Mouse (Mus musculus): ENCODE measurements at regions not wholly inside any gene's neighbourhood (a gene's known extent, or its start where the extent isn't known, plus 50 kb on each side); places are given as distances from the start of the nearest gene placed in this dataset.

GRCm38 (mm10) chr12:93173744-93174143, 1324.8 kb upstream of the Sel1l start:
- TF ChIP-seq CTCF (IDR thresholded peaks at IDR 0.05; ENCODE audit: borderline replicate concordance, insufficient read depth, low read length) (no peak), POLR2A (IDR thresholded peaks at IDR 0.05; ENCODE audit: low read depth, low read length) (no peak)
- no peak overlapping the region for H3K27ac ChIP-seq (ENCODE audit: insufficient read depth, low read length)
- no peak overlapping the region for H3K4me3 ChIP-seq (ENCODE audit: insufficient read depth, low read length)
- H3K4me1 ChIP-seq (ENCODE audit: control insufficient read depth, insufficient read depth, low read length): no peaks in the 10 kb centered on the region

GRCm38 (mm10) chr12:93160252-93160651, 1311.3 kb upstream of the Sel1l start:
- Histone ChIP-seq H3K27ac (ENCODE audit: insufficient read depth, low read length) (no peak overlapping the region), H3K4me3 (ENCODE audit: insufficient read depth, low read length) (no peak overlapping the region), H3K4me1 (ENCODE audit: control insufficient read depth, insufficient read depth, low read length) (no peaks in the 10 kb centered on the region)
- TF ChIP-seq POLR2A (IDR thresholded peaks at IDR 0.05; ENCODE audit: low read depth, low read length) (no peak), CTCF (IDR thresholded peaks at IDR 0.05; ENCODE audit: borderline replicate concordance, insufficient read depth, low read length) (no peak)

- Histone ChIP-seq H3K27ac (ENCODE audit: insufficient read depth, low read length) (no peak overlapping the region), H3K4me1 (ENCODE audit: control insufficient read depth, insufficient read depth, low read length) (no peaks in the 10 kb centered on the region), H3K4me3 (ENCODE audit: insufficient read depth, low read length) (no peak overlapping the region)
- peak; percentile 30; the same call in 1 of the 2 replicates for TF ChIP-seq CTCF (IDR thresholded peaks at IDR 0.05; ENCODE audit: borderline replicate concordance, insufficient read depth, low read length)
- no peak for TF ChIP-seq POLR2A (IDR thresholded peaks at IDR 0.05; ENCODE audit: low read depth, low read length)
These were observed 1303.8 kb upstream of the Sel1l start for GRCm38 (mm10) chr12:93152618-93153245.

- Histone ChIP-seq H3K4me1 (ENCODE audit: control insufficient read depth, insufficient read depth, low read length) (no peaks in the 10 kb centered on the region), H3K27ac (ENCODE audit: insufficient read depth, low read length) (no peak overlapping the region), H3K4me3 (ENCODE audit: insufficient read depth, low read length) (no peak overlapping the region)
- TF ChIP-seq POLR2A (IDR thresholded peaks at IDR 0.05; ENCODE audit: low read depth, low read length) (no peak), CTCF (IDR thresholded peaks at IDR 0.05; ENCODE audit: borderline replicate concordance, insufficient read depth, low read length) (no peak)
These were observed 1302.6 kb upstream of the Sel1l start for GRCm38 (mm10) chr12:93151530-93151929.

- H3K4me3 ChIP-seq (ENCODE audit: insufficient read depth, low read length): no peak overlapping the region
- TF ChIP-seq CTCF (IDR thresholded peaks at IDR 0.05; ENCODE audit: borderline replicate concordance, insufficient read depth, low read length): no peak
- no peak for TF ChIP-seq POLR2A (IDR thresholded peaks at IDR 0.05; ENCODE audit: low read depth, low read length)
- no peaks in the 10 kb centered on the region for H3K4me1 ChIP-seq (ENCODE audit: control insufficient read depth, insufficient read depth, low read length)
- H3K27ac ChIP-seq (ENCODE audit: insufficient read depth, low read length): no peak overlapping the region
These were observed 1293.3 kb upstream of the Sel1l start for GRCm38 (mm10) chr12:93142265-93142664.

- TF ChIP-seq POLR2A (IDR thresholded peaks at IDR 0.05; ENCODE audit: low read depth, low read length) (no peak), CTCF (IDR thresholded peaks at IDR 0.05; ENCODE audit: borderline replicate concordance, insufficient read depth, low read length) (no peak)
- no peaks in the 10 kb centered on the region for H3K4me1 ChIP-seq (ENCODE audit: control insufficient read depth, insufficient read depth, low read length)
- H3K4me3 ChIP-seq (ENCODE audit: insufficient read depth, low read length): no peak overlapping the region
- H3K27ac ChIP-seq (ENCODE audit: insufficient read depth, low read length): no peak overlapping the region
These were observed 1287.4 kb upstream of the Sel1l start for GRCm38 (mm10) chr12:93136395-93136794.

- H3K4me1 ChIP-seq (ENCODE audit: control insufficient read depth, insufficient read depth, low read length): no peaks in the 10 kb centered on the region
- H3K4me3 ChIP-seq (ENCODE audit: insufficient read depth, low read length): no peak overlapping the region
These were observed 1273.3 kb upstream of the Sel1l start for GRCm38 (mm10) chr12:93122216-93122615.

GRCm38 (mm10) chr12:93088031-93088790, 1239.3 kb upstream of the Sel1l start:
- Histone ChIP-seq H3K4me1 (ENCODE audit: control insufficient read depth, insufficient read depth, low read length) (no peaks in the 10 kb centered on the region), H3K27ac (ENCODE audit: insufficient read depth, low read length) (no peak overlapping the region), H3K4me3 (ENCODE audit: insufficient read depth, low read length) (no peak overlapping the region)
- TF ChIP-seq POLR2A (IDR thresholded peaks at IDR 0.05; ENCODE audit: low read depth, low read length) (no peak), CTCF (IDR thresholded peaks at IDR 0.05; ENCODE audit: borderline replicate concordance, insufficient read depth, low read length) (no peak)

More at GRCm38 (mm10) chr12:93122216-93122615, 1273.3 kb upstream of the Sel1l start:
- TF ChIP-seq CTCF (IDR thresholded peaks at IDR 0.05; ENCODE audit: borderline replicate concordance, insufficient read depth, low read length) (no peak), POLR2A (IDR thresholded peaks at IDR 0.05; ENCODE audit: low read depth, low read length) (no peak)
- H3K27ac ChIP-seq (ENCODE audit: insufficient read depth, low read length): no peak overlapping the region

- TF ChIP-seq POLR2A (IDR thresholded peaks at IDR 0.05; ENCODE audit: low read depth, low read length): no peak
- TF ChIP-seq CTCF (IDR thresholded peaks at IDR 0.05; ENCODE audit: borderline replicate concordance, insufficient read depth, low read length): no peak
- no peak overlapping the region for H3K4me3 ChIP-seq (ENCODE audit: insufficient read depth, low read length)
These were observed 1214.9 kb upstream of the Sel1l start for GRCm38 (mm10) chr12:93063864-93064263.

GRCm38 (mm10) chr12:93019633-93020032, 1170.7 kb upstream of the Sel1l start:
- no peak overlapping the region for H3K4me3 ChIP-seq (ENCODE audit: insufficient read depth, low read length)
- no peak overlapping the region for H3K27ac ChIP-seq (ENCODE audit: insufficient read depth, low read length)
- TF ChIP-seq CTCF (IDR thresholded peaks at IDR 0.05; ENCODE audit: borderline replicate concordance, insufficient read depth, low read length) (no peak), POLR2A (IDR thresholded peaks at IDR 0.05; ENCODE audit: low read depth, low read length) (no peak)
- H3K4me1 ChIP-seq (ENCODE audit: control insufficient read depth, insufficient read depth, low read length): no peaks in the 10 kb centered on the region

More at GRCm38 (mm10) chr12:93063864-93064263, 1214.9 kb upstream of the Sel1l start:
- Histone ChIP-seq H3K4me1 (ENCODE audit: control insufficient read depth, insufficient read depth, low read length) (no peaks in the 10 kb centered on the region), H3K27ac (ENCODE audit: insufficient read depth, low read length) (no peak overlapping the region)

Measured in embryonic fibroblast, embryonic 13.5 days (primary cell).